Mouse (Mus musculus) embryonic fibroblast, embryonic 13.5 days (primary cell): ENCODE data around the gene Sec14l1. TPM values are rescaled to one million over a fixed set of nuclear protein-coding genes. Genes with fewer than 3 reads are reported as not detected.
"Not testable (repeated sequence)": the region's sequence is repeated elsewhere in the genome, so short reads cannot be mapped to it uniquely, and the experiment has no call there.

Source experiments
- H3K27ac ChIP-seq: 2 replicates; pipeline ENCODE4 v1.5.1; 2012; ENCODE audit warnings: low read length, control low read depth, inconsistent platforms; ENCODE audit not compliant: insufficient read depth
- H3K4me1 ChIP-seq: 2 replicates; pipeline ENCODE4 v1.6.1; 2011; ENCODE audit warnings: low read length; ENCODE audit not compliant: control insufficient read depth, insufficient read depth
- H3K4me3 ChIP-seq: 2 replicates; pipeline ENCODE4 v1.5.1; 2011; ENCODE audit warnings: mild to moderate bottlenecking, control low read depth, low read length; ENCODE audit not compliant: insufficient read depth
- CTCF ChIP-seq: IDR thresholded peaks from 2 replicates; pipeline ENCODE4 v1.5.1; 2011; ENCODE audit warnings: mild to moderate bottlenecking, control low read depth, low read length, moderate library complexity, borderline replicate concordance; ENCODE audit not compliant: insufficient read depth
- POLR2A ChIP-seq: IDR thresholded peaks from 2 replicates; pipeline ENCODE4 v1.6.1; 2011; ENCODE audit warnings: low read depth, mild to moderate bottlenecking, control low read depth, low read length, moderate library complexity
- polyA plus RNA-seq: library from polyadenylated mRNA; stranded (reverse); fragments of >200 nt; gene quantifications from 2 replicates; pipeline ENCODE4 v1.2.4, GENCODE M21; 2011; ENCODE audit warnings: low read depth; ENCODE audit not compliant: missing spikeins, insufficient read length

Gene Sec14l1
- 65.7 and 70.4 TPM in 2 replicates for polyA plus RNA-seq

GRCm38 (mm10) chr11:117114592-117115345, at the start of gene Sec14l1:
Sec14l1 (plus strand) TSS chr11:117115168.
- TF ChIP-seq CTCF, result no peak
- TF ChIP-seq POLR2A, result peak; percentile 78
- Histone ChIP-seq H3K4me1 (peaks cover 18% of the 10 kb centered on the region), H3K27ac (peak within 1 kb of the TSS; percentile 98), H3K4me3 (peak within 1 kb of the TSS; percentile 75)

- H3K4me3 ChIP-seq, H3K27ac ChIP-seq, H3K4me1 ChIP-seq: not testable (repeated sequence)
Observed at GRCm38 (mm10) chr11:117065602-117066001, 49.4 kb upstream of the Sec14l1 start.

GRCm38 (mm10) chr11:117066738-117067137, 48.2 kb upstream of the Sec14l1 start:
- no peaks in the 10 kb centered on the region for H3K4me1 ChIP-seq
- no peak for TF ChIP-seq POLR2A
- TF ChIP-seq CTCF, result no peak
- H3K4me3 ChIP-seq, result no peak overlapping the region
- H3K27ac ChIP-seq, result no peak overlapping the region

GRCm38 (mm10) chr11:117068332-117068731, 46.6 kb upstream of the Sec14l1 start:
- TF ChIP-seq CTCF (no peak), POLR2A (no peak)
- no peaks in the 10 kb centered on the region for H3K4me1 ChIP-seq
- no peak overlapping the region for H3K4me3 ChIP-seq
- H3K27ac ChIP-seq, result no peak overlapping the region

- no peaks in the 10 kb centered on the region for H3K4me1 ChIP-seq
Observed at GRCm38 (mm10) chr11:117069027-117069426, 45.9 kb upstream of the Sec14l1 start.

GRCm38 (mm10) chr11:117070711-117071110, 44.3 kb upstream of the Sec14l1 start:
- H3K27ac ChIP-seq, result no peak overlapping the region
- TF ChIP-seq CTCF (no peak), POLR2A (no peak)
- H3K4me3 ChIP-seq, result no peak overlapping the region
- H3K4me1 ChIP-seq, result no peaks in the 10 kb centered on the region

More at GRCm38 (mm10) chr11:117069027-117069426, 45.9 kb upstream of the Sec14l1 start:
- TF ChIP-seq CTCF (no peak), POLR2A (no peak)
- H3K27ac ChIP-seq, result no peak overlapping the region
- H3K4me3 ChIP-seq, result no peak overlapping the region

GRCm38 (mm10) chr11:117072128-117072527, 42.8 kb upstream of the Sec14l1 start:
- TF ChIP-seq CTCF (peak; percentile 90), POLR2A (no peak)
- Histone ChIP-seq H3K4me1 (no peaks in the 10 kb centered on the region), H3K27ac (no peak overlapping the region), H3K4me3 (no peak overlapping the region)

- Histone ChIP-seq H3K27ac (no peak overlapping the region), H3K4me1 (0 out of 2 replicates have a peak, but pooled peaks cover 3% of the 10 kb centered on the region), H3K4me3 (no peak overlapping the region)
- no peak for TF ChIP-seq CTCF
Observed at GRCm38 (mm10) chr11:117073426-117073825, 41.5 kb upstream of the Sec14l1 start.

GRCm38 (mm10) chr11:117076576-117077196, 38.3 kb upstream of the Sec14l1 start:
- peak overlapping the region; percentile 80 for H3K4me3 ChIP-seq
- peak overlapping the region; percentile 17 for H3K27ac ChIP-seq
- TF ChIP-seq POLR2A, result peak; percentile 86
- TF ChIP-seq CTCF, result no peak
- peaks cover 12% of the 10 kb centered on the region for H3K4me1 ChIP-seq

- peak overlapping the region; percentile 80 for H3K4me3 ChIP-seq
- TF ChIP-seq POLR2A (no peak), CTCF (no peak)
- H3K27ac ChIP-seq, result no peak overlapping the region; the same call in 1 of the 2 replicates
- H3K4me1 ChIP-seq, result peaks cover 17% of the 10 kb centered on the region
Observed at GRCm38 (mm10) chr11:117077227-117077626, 37.7 kb upstream of the Sec14l1 start.
